Mouse (Mus musculus) cerebellum, adult 11 months (tissue): Measurements from ENCODE around the gene Atg4c.

ENCODE experiments used
- DNase-seq: peaks from one replicate; pipeline ENCODE4 v3.0.0; 2022

Atg4c gene

GRCm38 (mm10) chr4:99186412-99187125 lies 7.2 kb upstream of the Atg4c start:
- no peak for DNase-seq

GRCm38 (mm10) chr4:99192640-99193039 lies 1.1 kb upstream of the Atg4c start:
- DNase-seq: no peak

DNA sequence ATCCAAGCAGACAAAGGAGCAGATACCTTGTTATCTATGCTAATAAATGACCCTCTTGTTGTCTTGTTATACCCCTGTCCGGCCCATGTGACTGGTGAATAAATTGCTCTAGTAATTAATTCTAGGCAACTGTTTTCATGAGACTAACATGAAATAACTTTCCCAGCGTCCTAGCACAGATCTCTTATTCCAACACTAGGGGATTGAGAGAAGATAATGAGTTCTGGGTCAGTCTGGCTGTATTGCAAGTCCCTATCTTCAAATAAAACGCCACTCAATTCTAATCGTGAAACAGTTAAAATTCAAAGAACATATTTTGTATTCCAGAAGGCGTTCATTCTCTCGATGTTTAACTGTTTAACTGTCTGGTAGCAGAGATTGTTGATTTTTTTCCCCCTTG lies 520 bp upstream of the Atg4c start:
- DNase-seq: no peak

DNA sequence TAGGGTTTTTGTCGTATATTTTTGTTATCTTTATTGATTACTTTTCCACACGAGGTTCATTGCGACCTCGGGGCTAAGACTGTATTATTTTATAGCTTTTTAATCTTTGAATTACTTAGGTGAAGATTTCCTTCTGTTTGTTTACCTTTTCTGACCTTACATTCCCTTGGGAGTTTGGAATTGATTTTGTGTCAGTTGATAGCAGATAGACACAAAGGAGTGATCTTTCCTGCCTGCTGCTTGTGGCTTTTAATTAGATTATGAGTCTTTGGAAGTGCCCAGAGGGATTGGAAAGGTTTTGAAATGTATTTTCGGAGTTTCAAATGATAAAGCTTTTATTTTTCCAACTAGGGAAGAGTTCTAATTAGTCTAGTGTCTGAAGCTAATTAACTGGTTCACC lies 1.1 kb downstream of the Atg4c start:
- DNase-seq: no peak

DNA sequence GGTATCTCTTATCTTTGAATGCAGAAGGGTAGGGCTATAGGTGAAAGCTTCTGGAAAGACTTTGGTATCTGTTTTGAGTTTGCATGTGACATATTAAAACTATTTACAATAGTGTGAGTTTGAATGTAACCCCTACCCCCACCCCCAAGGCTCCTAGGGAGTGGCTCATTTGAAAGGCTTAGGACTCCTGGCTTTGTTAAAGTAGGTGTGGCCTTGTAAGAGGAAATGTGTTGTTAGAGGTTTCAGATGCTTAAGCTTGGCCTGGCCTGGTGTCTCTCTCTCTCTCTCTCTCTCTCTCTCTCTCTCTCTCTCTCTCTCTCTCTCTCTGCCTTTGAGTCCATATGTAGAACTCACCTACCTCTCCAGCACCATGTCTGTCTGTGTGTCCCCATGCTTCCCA lies 5.0 kb downstream of the Atg4c start:
- DNase-seq: no peak

GRCm38 (mm10) chr4:99199757-99200251 lies 6.1 kb downstream of the Atg4c start:
- no peak for DNase-seq

- no peak for DNase-seq
Observed at GRCm38 (mm10) chr4:99200383-99201136, 6.8 kb downstream of the Atg4c start.

DNA sequence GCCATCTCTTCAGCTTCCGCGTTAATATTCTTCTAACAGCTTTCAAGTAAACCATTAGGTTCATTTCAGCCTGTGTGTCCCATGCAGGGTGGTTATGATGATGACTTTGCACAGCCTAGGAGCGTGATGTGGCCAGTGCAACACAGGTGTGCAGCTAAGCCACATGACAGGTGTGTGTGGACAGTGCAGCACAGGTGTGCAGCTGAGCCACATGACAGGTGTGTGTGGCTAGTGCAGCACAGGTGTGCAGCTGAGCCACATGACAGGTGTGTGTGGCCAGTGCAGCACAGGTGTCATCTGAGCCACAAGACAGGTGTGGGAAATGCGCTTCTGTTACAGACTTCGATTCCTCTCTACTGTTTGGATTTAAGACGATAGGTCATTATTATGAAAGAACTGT lies 12.0 kb downstream of the Atg4c start:
- no peak for DNase-seq

DNA sequence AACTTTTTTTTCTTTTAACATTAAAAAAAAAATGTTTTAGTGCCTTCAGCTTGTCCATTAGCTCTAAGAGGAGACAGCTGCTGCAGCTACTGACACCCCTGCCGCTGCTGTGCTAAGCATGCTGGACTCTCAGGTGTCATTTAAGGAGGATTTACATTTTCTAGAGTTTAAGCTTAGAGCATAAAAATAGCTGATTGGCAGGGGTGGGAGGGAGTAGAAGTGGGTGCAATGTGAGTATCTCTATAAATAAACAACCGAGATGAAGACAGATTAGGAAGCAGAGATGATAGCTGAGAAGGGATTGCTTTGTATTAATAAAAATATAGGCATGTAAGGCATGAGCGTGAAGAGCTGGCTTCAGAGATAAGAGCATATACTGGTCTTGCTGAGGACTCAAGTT lies 12.6 kb downstream of the Atg4c start:
- DNase-seq: no peak

DNA sequence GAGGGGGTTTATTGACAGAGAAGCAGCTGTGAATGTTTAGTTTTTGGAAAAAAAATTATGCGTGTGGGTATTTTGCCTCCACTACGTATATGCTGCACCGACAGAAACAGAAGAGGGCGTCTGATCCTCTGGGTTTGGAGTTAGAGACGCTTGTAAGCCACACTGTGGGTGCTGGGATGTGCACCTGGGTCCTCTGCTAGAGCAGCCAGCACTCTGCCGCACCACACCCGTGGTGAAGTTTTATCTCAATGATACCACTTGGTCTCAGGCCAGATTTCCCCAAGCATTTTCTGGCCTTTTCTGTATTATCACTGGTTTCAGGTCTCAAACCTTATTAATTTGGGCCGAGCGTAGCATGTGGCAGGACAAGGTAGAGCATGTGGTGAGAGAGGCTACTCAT lies 16.4 kb downstream of the Atg4c start:
- no peak for DNase-seq

GRCm38 (mm10) chr4:99211606-99212005 lies 17.9 kb downstream of the Atg4c start:
- no peak for DNase-seq

DNA sequence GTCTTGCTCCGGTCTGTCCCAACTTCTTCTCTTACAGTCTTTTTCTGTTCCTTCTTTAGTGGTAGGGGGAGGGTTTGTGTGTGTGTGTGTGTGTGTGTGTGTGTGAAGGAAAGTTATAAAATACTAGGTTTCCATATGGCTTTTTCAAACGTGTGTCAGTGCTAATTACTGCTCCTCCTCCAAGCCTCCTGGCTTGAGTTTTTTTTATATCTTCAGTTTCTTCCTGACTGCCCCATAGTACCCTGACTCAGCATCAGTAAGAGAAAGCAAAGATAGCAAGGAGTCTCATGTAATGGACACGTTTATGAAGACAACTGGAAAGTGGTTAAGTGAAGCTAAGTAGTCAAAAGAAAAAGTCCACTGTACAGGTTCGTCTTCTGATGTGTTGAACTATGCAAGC lies 19.4 kb downstream of the Atg4c start:
- no peak for DNase-seq

DNA sequence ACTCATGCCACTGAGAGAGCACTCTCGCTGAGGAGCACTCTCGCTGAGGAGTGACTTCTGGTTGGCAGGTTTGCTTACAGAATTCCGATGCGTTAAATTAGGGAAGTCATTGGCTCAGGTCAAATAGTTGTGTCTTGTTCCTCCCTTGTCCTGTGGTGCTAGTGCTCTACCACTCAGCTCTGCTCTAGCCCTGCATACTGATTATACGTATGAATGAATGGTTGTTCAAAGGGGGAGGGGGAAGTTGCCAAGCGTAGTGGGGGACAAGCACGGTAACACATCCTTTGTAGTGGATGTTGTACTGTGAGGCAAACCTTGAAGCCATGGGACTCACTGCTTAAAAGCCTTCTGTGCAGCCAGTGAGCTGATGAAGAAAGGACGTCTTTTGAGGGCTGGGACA lies 28.5 kb downstream of the Atg4c start:
- no peak for DNase-seq

- DNase-seq: no peak
Observed at GRCm38 (mm10) chr4:99224790-99225189, 31.1 kb downstream of the Atg4c start.

GRCm38 (mm10) chr4:99227226-99227625 lies 33.5 kb downstream of the Atg4c start:
- DNase-seq: no peak

- DNase-seq: no peak
Observed at GRCm38 (mm10) chr4:99229371-99229770, 35.6 kb downstream of the Atg4c start.

DNA sequence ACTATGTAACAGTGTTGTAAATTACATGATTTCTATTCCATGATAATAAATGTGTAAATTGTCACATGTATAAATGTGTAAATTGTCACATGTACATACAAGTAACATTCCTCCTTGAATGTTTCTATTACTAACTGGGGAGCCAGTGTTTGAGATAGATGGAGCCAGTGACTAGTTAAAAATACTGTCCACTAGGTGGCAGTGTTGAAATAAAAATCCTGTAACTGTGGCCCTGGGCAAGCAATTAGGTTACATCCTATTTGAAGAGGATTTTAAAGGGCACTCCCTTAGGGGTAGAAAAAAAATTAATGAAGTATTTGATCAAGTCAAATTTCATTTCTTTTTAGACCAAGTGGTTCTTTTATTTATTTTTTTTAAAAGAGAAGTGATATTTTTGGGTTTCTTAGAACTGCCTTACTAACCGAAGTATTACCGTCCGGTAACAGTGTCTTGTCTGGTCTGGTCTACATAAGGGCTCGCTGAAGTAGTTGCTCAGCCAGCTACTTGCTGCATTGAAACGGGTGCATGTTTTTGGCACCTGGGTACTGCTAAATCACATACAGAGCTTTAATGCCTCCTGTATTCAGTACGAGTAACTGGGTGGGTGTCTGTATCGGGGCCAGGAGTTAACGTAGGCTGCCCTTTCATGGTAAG lies 41.6 kb downstream of the Atg4c start:
- DNase-seq: no peak

DNA sequence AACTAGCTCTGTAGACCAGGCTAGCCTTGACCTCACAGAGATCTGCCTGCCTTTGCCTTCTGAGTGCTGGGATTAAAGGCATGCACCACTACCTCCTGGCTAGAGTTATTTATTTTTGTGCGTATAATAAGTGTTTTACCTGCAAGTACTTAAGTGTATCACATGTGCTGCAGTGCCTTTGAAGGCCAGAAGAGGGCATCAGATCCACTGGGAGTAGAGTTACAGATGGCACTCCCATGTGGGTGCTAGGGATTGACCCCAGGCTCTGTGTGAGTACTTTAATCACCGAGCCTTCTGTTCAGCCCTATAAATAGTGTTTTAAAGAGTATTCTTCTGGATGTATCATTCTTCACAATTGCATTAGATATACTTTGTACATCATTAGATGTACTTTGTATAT lies 44.6 kb downstream of the Atg4c start:
- no peak for DNase-seq

GRCm38 (mm10) chr4:99241674-99242073 lies 47.9 kb downstream of the Atg4c start:
- no peak for DNase-seq

DNA sequence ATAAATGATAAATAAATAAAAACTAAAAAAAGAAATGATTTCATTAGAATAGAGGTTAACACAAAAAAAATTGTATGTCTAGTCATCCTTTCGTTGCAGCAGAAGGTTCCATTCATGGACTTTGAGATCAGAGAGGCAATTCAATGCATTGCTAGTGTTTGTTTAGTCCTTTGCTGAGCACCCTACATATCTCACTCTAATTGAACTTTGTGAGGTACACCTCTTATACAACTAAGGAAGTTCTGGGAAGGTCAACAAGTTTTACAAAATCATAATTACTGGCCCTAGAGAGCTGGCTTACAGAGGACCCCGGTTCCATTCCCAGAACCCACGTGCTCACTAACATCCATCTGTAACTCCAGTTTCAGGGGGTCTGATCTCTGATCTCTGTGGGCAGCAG lies 55.6 kb downstream of the Atg4c start:
- DNase-seq: no peak

DNA sequence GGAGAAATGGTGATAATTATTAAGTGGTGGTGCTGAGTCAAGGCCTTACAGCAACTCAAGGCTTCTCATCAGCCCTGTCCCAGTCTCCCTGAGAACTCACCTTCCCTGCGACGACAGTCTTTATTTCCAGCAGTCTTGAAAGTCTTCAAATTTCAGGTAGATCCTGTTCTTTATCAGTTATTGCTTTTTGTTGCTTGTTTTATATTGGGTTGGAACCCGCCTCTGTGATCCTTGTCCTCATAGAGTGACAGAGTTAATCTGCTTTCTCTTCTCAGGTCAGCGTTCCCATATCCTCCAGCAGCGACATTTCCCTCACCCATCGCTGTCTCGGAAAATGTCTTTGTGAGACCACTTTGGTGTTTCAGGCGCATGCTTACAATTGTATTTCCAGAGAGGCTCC lies 56.1 kb downstream of the Atg4c start:
- DNase-seq: no peak

DNA sequence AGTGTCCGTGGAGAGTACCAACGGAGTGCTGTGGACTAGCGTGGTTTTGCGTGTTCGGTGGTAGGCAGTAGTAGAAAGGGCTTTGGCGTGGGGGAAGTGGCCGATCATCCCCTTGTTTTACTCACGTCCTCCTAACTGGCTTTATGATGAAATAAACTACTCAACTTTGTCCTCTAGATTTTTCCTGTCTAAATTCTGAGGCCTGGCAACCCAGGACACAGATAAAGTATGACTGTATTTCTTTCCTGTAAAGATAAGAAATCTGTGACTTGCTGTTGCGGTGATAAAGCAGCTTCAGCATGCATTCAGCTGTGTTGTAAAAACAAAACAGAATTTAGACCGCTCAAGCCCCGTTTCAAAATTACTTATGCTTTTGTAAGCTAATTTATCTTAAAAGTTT lies 59.2 kb downstream of the Atg4c start:
- DNase-seq: no peak

DNA sequence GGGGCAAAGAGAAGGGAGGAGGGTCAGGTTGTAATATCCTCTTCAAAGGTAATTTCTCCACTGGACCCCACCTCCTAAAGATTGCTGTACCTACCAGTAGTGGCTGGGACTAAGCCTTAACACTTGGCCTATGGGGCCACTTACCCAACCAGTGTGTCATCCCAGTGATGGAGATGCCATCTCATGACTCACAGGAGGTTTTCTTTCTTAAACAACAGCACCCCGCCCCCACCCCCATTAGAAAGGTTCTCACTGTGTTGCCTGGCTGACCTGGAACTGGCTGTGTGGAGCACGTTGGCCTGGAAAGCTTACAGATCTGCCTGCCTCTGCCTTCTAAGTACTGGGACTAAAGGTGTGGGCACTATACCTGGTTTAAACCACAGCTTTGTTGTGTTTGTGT lies 69.5 kb downstream of the Atg4c start:
- DNase-seq: no peak

DNA sequence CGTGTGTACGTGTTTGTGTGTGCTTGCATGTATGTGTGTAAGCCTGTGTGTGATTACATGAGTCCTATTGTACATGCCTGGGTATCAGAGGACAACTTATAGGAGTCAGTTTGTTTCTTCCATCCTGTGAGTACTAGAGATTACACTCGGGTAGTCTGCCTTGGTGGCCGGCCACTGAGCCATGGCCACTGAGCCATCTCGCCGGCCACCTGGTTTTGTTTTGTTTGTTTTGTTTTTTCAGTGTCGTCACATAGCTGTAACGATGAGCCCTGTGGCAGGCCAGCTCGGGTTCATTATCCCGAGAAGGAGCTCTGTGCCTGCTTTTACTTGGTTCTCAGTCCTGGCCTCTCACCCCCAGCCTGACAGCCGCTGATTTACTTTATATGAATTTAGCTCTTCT lies 69.9 kb downstream of the Atg4c start:
- DNase-seq: no peak
